Mouse (Mus musculus) E14TG2a.4 (cell line): ENCODE data around the gene Psmd2.

ENCODE experiments used
- CTCF ChIP-seq: conservative IDR thresholded peaks from 2 replicates; pipeline ENCODE4 v1.5.1; 2014; ENCODE audit warnings: low read length
- NANOG ChIP-seq: IDR thresholded peaks from 2 replicates; pipeline ENCODE4 v1.6.1; 2014; ENCODE audit warnings: borderline replicate concordance, low read length, mixed read lengths
- POU5F1 ChIP-seq: IDR thresholded peaks from 2 replicates; pipeline ENCODE4 v1.6.1; 2014; ENCODE audit warnings: low read length, borderline replicate concordance

DNA sequence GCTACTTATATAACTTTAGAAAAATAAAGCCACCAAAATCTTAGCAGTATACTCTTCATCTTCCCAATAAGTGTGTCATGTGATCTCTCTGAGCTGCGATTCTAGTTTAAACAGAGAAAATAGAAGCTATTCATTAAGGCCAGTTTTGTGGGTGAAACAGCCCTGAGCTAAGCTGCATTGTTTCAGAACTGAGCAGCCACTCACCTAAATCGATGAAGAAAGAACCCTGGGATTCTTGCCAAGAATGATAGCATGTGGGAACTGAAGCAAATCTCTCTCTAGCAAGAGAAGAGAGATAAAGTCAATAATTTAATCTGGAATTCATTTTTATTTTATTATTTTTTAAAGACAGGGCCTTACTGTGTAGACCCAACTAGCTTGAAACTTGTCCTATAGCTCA lies 28.2 kb upstream of the Psmd2 start:
- no peak for TF ChIP-seq CTCF
- no peak for TF ChIP-seq POU5F1
- no peak for TF ChIP-seq NANOG
